Mouse (Mus musculus): ENCODE measurements around the gene Ccdc33. TPM values are rescaled to one million over a fixed set of nuclear protein-coding genes. Genes with fewer than 3 reads are reported as not detected.

Ccdc33 gene
- 0.14 TPM in 1 of 2 replicates, not detected in the other for polyA plus RNA-seq (2012; rRNA removed)

DNA sequence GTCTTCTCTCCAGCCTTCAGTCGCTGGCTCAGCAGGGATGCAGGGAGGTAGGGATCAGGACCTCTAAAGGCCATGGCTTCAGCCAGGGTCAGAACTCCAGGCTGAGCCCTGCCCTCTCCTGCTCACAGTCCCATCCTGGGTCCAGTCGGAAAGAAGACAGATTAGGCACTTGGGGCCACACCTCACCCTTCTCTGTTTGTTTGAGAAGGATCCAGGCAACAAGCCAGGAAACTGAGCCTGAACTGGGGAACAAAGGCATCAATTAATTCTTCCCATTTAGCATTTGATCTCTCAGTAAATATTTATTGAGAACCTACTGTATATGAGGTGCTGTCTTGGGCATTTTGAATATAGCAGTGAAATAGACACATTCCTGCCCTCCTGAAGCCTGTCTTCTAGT lies at the start of gene Ccdc33:
TSS of gene Ccdc33 (minus strand) at position 153 of the 400 bp plus-strand sequence.

GRCm38 (mm10) chr9:58063531-58063930 lies 55.1 kb downstream of the Ccdc33 start, which contains the start of gene Stra6:
Gene Stra6, plus strand, starts transcription at chr9:58063788.

GRCm38 (mm10) chr9:58005753-58006461 lies 112.7 kb downstream of the Ccdc33 start, which contains the start of gene Cyp11a1:
Gene Cyp11a1, plus strand, starts transcription at chr9:58006411.

Other genes with a start within 250 kb of the Ccdc33 start
- 101 and 144 TPM in 2 replicates for gene Ubl7, start 207.8 kb downstream of the Ccdc33 start, polyA plus RNA-seq (2012; rRNA removed)
- 10.8 and 12.6 TPM in 2 replicates for gene Sema7a, start 178.7 kb downstream of the Ccdc33 start, polyA plus RNA-seq (2012; rRNA removed)
- 0.05 and 0.09 TPM in 2 replicates for gene Cyp11a1, start 112.4 kb downstream of the Ccdc33 start, polyA plus RNA-seq (2012; rRNA removed)
- 2.7 and 2.8 TPM in 2 replicates for gene Stra6, start 55.0 kb downstream of the Ccdc33 start, polyA plus RNA-seq (2012; rRNA removed)
- 102 and 125 TPM in 2 replicates for gene Islr, start 85.5 kb upstream of the Ccdc33 start, polyA plus RNA-seq (2012; rRNA removed)
- 1.8 and 2.2 TPM in 2 replicates for gene Islr2, start 85.5 kb upstream of the Ccdc33 start, polyA plus RNA-seq (2012; rRNA removed)
- gene Pml, start 131.0 kb upstream of the Ccdc33 start, polyA plus RNA-seq (2012; rRNA removed), result 27.6 and 29.3 TPM in 2 replicates
- gene Stoml1, start 134.3 kb upstream of the Ccdc33 start, polyA plus RNA-seq (2012; rRNA removed), result 28.9 and 34.8 TPM in 2 replicates
- 88.0 and 89.3 TPM in 2 replicates for gene Loxl1, start 194.4 kb upstream of the Ccdc33 start, polyA plus RNA-seq (2012; rRNA removed)